ENCODE assay signal across 11 mouse cellular contexts in genomic region chr4:140662453-140662852, GRCm38 (mm10). TPM values are rescaled to one million over a fixed set of nuclear protein-coding genes. Genes with fewer than 3 reads are reported as not detected.
DNase-seq lines count a peak whose midpoint lies in the region; ATAC-seq and TF ChIP-seq lines count a peak whose summit lies in the region.
"Had no signal": no experiment of that assay in that cellular context is flagged by ENCODE, and none has a peak within 500 bp of the region (broad histone marks: within the 10 kb centered on the region; RNA-seq: fewer than 3 reads in every experiment).

No protein-coding gene starts in this region.

- peaks cover 22% of the 10 kb centered on the region for H3K27me3 ChIP-seq in forebrain, embryonic 10.5 days (ENCODE audit: poor library complexity, severe bottlenecking)
- H3K27me3 ChIP-seq in forebrain, postnatal 0 days (ENCODE audit: insufficient read depth, low read length) = no peaks in the 10 kb centered on the region
- no peaks in the 10 kb centered on the region for H3K27me3 ChIP-seq in lung, postnatal 0 days (replicated peaks; ENCODE audit: insufficient read depth, low read length)
- H3K27me3 ChIP-seq in megakaryocyte, embryonic 14.5 days (replicated peaks) = no peaks in the 10 kb centered on the region
- H3K27me3 ChIP-seq: limb, embryonic 15.5 days had no signal

- H3K9ac ChIP-seq in forebrain, postnatal 0 days = no peak overlapping the region
- no peak overlapping the region for H3K9ac ChIP-seq in lung, postnatal 0 days (replicated peaks; ENCODE audit: low read depth)
- H3K9ac ChIP-seq: limb, embryonic 15.5 days had no signal

- intact Hi-C loops in heart, postnatal 10 days (cut with DNase I) = no loop called here

- H3K9me3 ChIP-seq in forebrain, embryonic 10.5 days = no peaks in the 10 kb centered on the region
- H3K9me3 ChIP-seq in forebrain, postnatal 0 days (ENCODE audit: low read length) = no peaks in the 10 kb centered on the region
- no peaks in the 10 kb centered on the region for H3K9me3 ChIP-seq in lung, postnatal 0 days (ENCODE audit: low read length)
- no peaks in the 10 kb centered on the region for H3K9me3 ChIP-seq in megakaryocyte, embryonic 14.5 days
- H3K9me3 ChIP-seq: limb, embryonic 15.5 days had no signal

- no peak overlapping the region for H3K4me2 ChIP-seq in forebrain, postnatal 0 days (ENCODE audit: low read depth)
- no peak overlapping the region for H3K4me2 ChIP-seq in lung, postnatal 0 days (replicated peaks; ENCODE audit: low read depth, low read length)
- H3K4me2 ChIP-seq: limb, embryonic 15.5 days had no signal

- DNase-seq in forebrain, embryonic 10.5 days (ENCODE audit: extremely low spot score, low spot score) = no peak
- no peak for DNase-seq in forebrain, postnatal 0 days
- DNase-seq in lung, postnatal 0 days (ENCODE audit: low spot score) = no peak
- no peak for DNase-seq in lung, adult 18-20 months
- DNase-seq in heart, postnatal 10 days = peak; percentile 41 to 52
- no peak for DNase-seq in urinary bladder, postnatal 4 days (ENCODE audit: low spot score in 2 of 2)
- no peak for DNase-seq in cerebellum, adult 9-10 months
- DNase-seq: gastrocnemius, adult 2 months; right cerebral cortex, adult 18-20 months had no signal

- H3K27ac ChIP-seq in forebrain, embryonic 10.5 days = peak overlapping the region; percentile 75
- H3K27ac ChIP-seq in forebrain, postnatal 0 days (ENCODE audit: low read depth, low read length) = no peak overlapping the region
- peak overlapping the region; percentile 32; the same call in 1 of the 2 replicates for H3K27ac ChIP-seq in lung, postnatal 0 days (ENCODE audit: low read length)
- H3K27ac ChIP-seq: limb, embryonic 15.5 days had no signal

- 39% methylated on average over 7 of the region's 7 CpGs for WGBS in forebrain, embryonic 10.5 days
- 59% methylated on average over 7 of the region's 7 CpGs for WGBS in forebrain, postnatal 0 days
- WGBS in lung, postnatal 0 days = 33% methylated on average over 7 of the region's 7 CpGs

- no peak overlapping the region for H3K4me3 ChIP-seq in forebrain, embryonic 10.5 days
- H3K4me3 ChIP-seq in forebrain, postnatal 0 days (ENCODE audit: low read depth, low read length) = no peak overlapping the region
- no peak overlapping the region for H3K4me3 ChIP-seq in lung, postnatal 0 days (ENCODE audit: low read depth, low read length)
- peak overlapping the region; percentile 87 for H3K4me3 ChIP-seq in megakaryocyte, embryonic 14.5 days (replicated peaks)
- H3K4me3 ChIP-seq: gastrocnemius, adult 2 months; limb, embryonic 15.5 days had no signal

- H3K36me3 ChIP-seq in forebrain, embryonic 10.5 days (replicated peaks) = no peaks in the 10 kb centered on the region
- no peaks in the 10 kb centered on the region for H3K36me3 ChIP-seq in forebrain, postnatal 0 days (ENCODE audit: insufficient read depth)
- H3K36me3 ChIP-seq in lung, postnatal 0 days (ENCODE audit: insufficient read depth, low read length) = no peaks in the 10 kb centered on the region
- H3K36me3 ChIP-seq in megakaryocyte, embryonic 14.5 days (replicated peaks; ENCODE audit: low read length) = no peaks in the 10 kb centered on the region
- H3K36me3 ChIP-seq: limb, embryonic 15.5 days had no signal

- peaks cover 65% of the 10 kb centered on the region for H3K4me1 ChIP-seq in forebrain, embryonic 10.5 days
- H3K4me1 ChIP-seq in forebrain, postnatal 0 days (ENCODE audit: insufficient read depth) = 0 out of 2 replicates have a peak, but pooled peaks cover 6% of the 10 kb centered on the region
- H3K4me1 ChIP-seq in lung, postnatal 0 days (ENCODE audit: insufficient read depth, low read depth, low read length) = peaks cover 29% of the 10 kb centered on the region
- H3K4me1 ChIP-seq in megakaryocyte, embryonic 14.5 days = peaks cover 84% of the 10 kb centered on the region

- no peak for ATAC-seq in forebrain, postnatal 0 days
- no peak for ATAC-seq in lung, postnatal 0 days

- TF ChIP-seq EP300 in lung, postnatal 0 days (IDR thresholded peaks at IDR 0.05) = no peak

- TF ChIP-seq CTCF in forebrain, postnatal 0 days (IDR thresholded peaks at IDR 0.05; ENCODE audit: low read depth) = no peak
- TF ChIP-seq CTCF in lung, postnatal 0 days (IDR thresholded peaks at IDR 0.05) = no peak

RNA-seq across cellular contexts. Expression of gene Arhgef10l, which starts 3.4 kb away (rescaled TPM):
- 22.1 and 23.0 TPM in 2 replicates for polyA plus RNA-seq in forebrain, embryonic 10.5 days (2016; fragmentation: Nextera tagmentation; extraction: Ambion mirVana)
- 52.5 and 59.0 TPM in 2 replicates for total RNA-seq in forebrain, postnatal 0 days (2014; rRNA removed)
- polyA plus RNA-seq in forebrain, postnatal 0 days (2015; fragmentation: Nextera tagmentation; extraction: Ambion mirVana) = 13.8 and 16.5 TPM in 2 replicates
- polyA plus RNA-seq in lung, postnatal 0 days (2015; fragmentation: Nextera tagmentation; extraction: Ambion mirVana) = 9.3 and 9.5 TPM in 2 replicates
- total RNA-seq in heart, postnatal 10 days (2021) = 10 to 100 TPM; 55.4 to 68.4 TPM
- 7.1 and 9.2 TPM in 2 replicates for polyA plus RNA-seq in megakaryocyte, embryonic 14.5 days (2012; ENCODE audit: insufficient read depth, low replicate concordance)

RNA-seq across cellular contexts. Expression of gene Rcc2, which starts 37.9 kb away (rescaled TPM):
- 40.8 and 44.7 TPM in 2 replicates for polyA plus RNA-seq in forebrain, embryonic 10.5 days (2016; fragmentation: Nextera tagmentation; extraction: Ambion mirVana)
- 55.2 and 62.3 TPM in 2 replicates for total RNA-seq in forebrain, postnatal 0 days (2014; rRNA removed)
- 20.3 and 20.8 TPM in 2 replicates for polyA plus RNA-seq in forebrain, postnatal 0 days (2015; fragmentation: Nextera tagmentation; extraction: Ambion mirVana)
- polyA plus RNA-seq in lung, postnatal 0 days (2015; fragmentation: Nextera tagmentation; extraction: Ambion mirVana) = 17.0 and 21.1 TPM in 2 replicates
- total RNA-seq in heart, postnatal 10 days (2021) = 10 to 100 TPM; 31.8 to 36.0 TPM
- polyA plus RNA-seq in megakaryocyte, embryonic 14.5 days (2012; ENCODE audit: insufficient read depth, low replicate concordance) = 177 and 233 TPM in 2 replicates

Comparison
In these comparisons a context has a peak if more than half of its experiments do, and no peak if none do; other contexts are left out.
1. DNase-seq: peak in heart, postnatal 10 days (2 of 2); none in forebrain, embryonic 10.5 days (single experiment), forebrain, postnatal 0 days (single experiment), lung, postnatal 0 days (single experiment), lung, adult 18-20 months (0 of 2), urinary bladder, postnatal 4 days (0 of 2) and cerebellum, adult 9-10 months (single experiment).